In the genomic region with DNA sequence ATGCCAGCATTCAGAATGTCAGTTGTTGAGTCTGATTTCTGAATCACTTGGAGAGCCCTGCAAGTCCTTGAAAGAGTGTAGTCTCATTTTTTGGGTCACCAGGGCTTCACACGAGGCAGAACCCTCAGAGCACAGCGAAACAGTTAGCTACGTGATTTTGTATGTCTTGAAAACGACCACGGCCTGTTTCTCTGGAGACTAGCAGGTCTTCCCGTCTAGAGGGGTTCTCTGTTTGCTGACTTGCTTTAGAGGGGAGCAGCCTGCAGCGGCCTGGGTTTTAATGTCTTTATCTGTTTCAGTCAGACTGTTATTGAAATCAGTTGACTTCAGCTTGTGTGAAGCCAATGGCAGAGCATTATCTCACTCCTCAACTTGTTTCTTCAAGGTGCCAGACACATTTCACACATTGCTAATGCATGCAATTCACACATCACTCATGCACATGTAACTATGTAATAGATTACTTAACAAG, we compare ENCODE assay signal across 25 mouse cellular contexts. TPM values are rescaled to one million over a fixed set of nuclear protein-coding genes. Genes with fewer than 3 reads are reported as not detected.
A peak's percentile ranks its signal among the peaks of the same experiment; 100 is the strongest.
DNase-seq lines count a peak whose midpoint lies in the region; ATAC-seq lines count a peak whose summit lies in the region.
"Had no signal": no experiment of that assay in that cellular context is flagged by ENCODE, and none has a peak within 500 bp of the region (broad histone marks: within the 10 kb centered on the region; RNA-seq: fewer than 3 reads in every experiment).

No protein-coding gene starts in this region.

- peak overlapping the region; percentile 76; the same call in 1 of the 2 replicates for H3K27ac ChIP-seq in forebrain, embryonic 14.5 days (ENCODE audit: low read depth, low read length)
- no peak overlapping the region for H3K27ac ChIP-seq in forebrain, embryonic 11.5 days (ENCODE audit: low read depth, low read length)
- H3K27ac ChIP-seq in liver, embryonic 11.5 days (ENCODE audit: low read depth, low read length) = peak overlapping the region; percentile 68
- H3K27ac ChIP-seq: gastrocnemius, adult 2 months; hindbrain, embryonic 15.5 days; intestine, embryonic 15.5 days; left cerebral cortex, adult 2 months; limb, embryonic 10.5 days had no signal

- peak; percentile 84 for DNase-seq in forebrain, embryonic 14.5 days (ENCODE audit: low spot score)
- no peak for DNase-seq in forebrain, embryonic 11.5 days (ENCODE audit: low spot score)
- no peak for DNase-seq in liver, embryonic 11.5 days (ENCODE audit: low spot score)
- no peak for DNase-seq in gastrocnemius, postnatal 10 days
- DNase-seq: cerebellum, adult 11-12 months; cerebellum, postnatal 14 days; embryo, embryonic 11 days; gastrocnemius, adult 2 months; heart, adult 18-20 months; heart, postnatal 36 days; kidney, adult 9 months; kidney, postnatal 36 days; layer of hippocampus, adult 9-11 months; lung, adult 18-20 months; lung, postnatal 36 days; retina, postnatal 1 day; thymus, postnatal 36 days had no signal

- H3K27me3 ChIP-seq in forebrain, embryonic 14.5 days (replicated peaks; ENCODE audit: control insufficient read depth, insufficient read depth, low read length) = no peaks in the 10 kb centered on the region
- H3K27me3 ChIP-seq in forebrain, embryonic 11.5 days (ENCODE audit: control insufficient read depth, insufficient read depth, low read length) = no peaks in the 10 kb centered on the region
- H3K27me3 ChIP-seq in liver, embryonic 11.5 days (replicated peaks; ENCODE audit: control insufficient read depth, insufficient read depth, low read length) = no peaks in the 10 kb centered on the region
- H3K27me3 ChIP-seq: hindbrain, embryonic 15.5 days; intestine, embryonic 15.5 days had no signal

- no peak overlapping the region for H3K9ac ChIP-seq in forebrain, embryonic 14.5 days (ENCODE audit: low read length)
- H3K9ac ChIP-seq in forebrain, embryonic 11.5 days (ENCODE audit: low read length) = no peak overlapping the region
- H3K9ac ChIP-seq in liver, embryonic 11.5 days (ENCODE audit: low read depth, low read length) = no peak overlapping the region
- H3K9ac ChIP-seq: hindbrain, embryonic 15.5 days; intestine, embryonic 15.5 days had no signal

- ATAC-seq in forebrain, embryonic 14.5 days = peak; percentile 76; the same call in 1 of the 2 replicates
- ATAC-seq in forebrain, embryonic 11.5 days (replicated peaks; ENCODE audit: low FRiP score) = no peak
- peak; percentile 79 for ATAC-seq in erythroblast, adult 5-6 weeks (replicated peaks; ENCODE audit: low FRiP score, poor library complexity, severe bottlenecking)
- ATAC-seq in liver, embryonic 11.5 days (replicated peaks; ENCODE audit: low FRiP score) = peak; percentile 86
- ATAC-seq in megakaryocyte, adult 5-6 weeks (ENCODE audit: poor library complexity, severe bottlenecking) = peak; percentile 35; the same call in 1 of the 2 replicates
- ATAC-seq in activated CD4-positive, CD25-positive, alpha-beta regulatory T cell, adult 4 months = no peak
- ATAC-seq: intestine, embryonic 15.5 days had no signal

- 68% methylated on average over 7 of the region's 7 CpGs for WGBS in forebrain, embryonic 14.5 days
- WGBS in forebrain, embryonic 11.5 days = 85% methylated on average over 7 of the region's 7 CpGs
- 49% methylated on average over 7 of the region's 7 CpGs for whole genome bisulfite sequencing in liver, embryonic 11.5 days

- H3K4me1 ChIP-seq in forebrain, embryonic 14.5 days (ENCODE audit: control insufficient read depth, insufficient read depth, low read length) = peaks cover 13% of the 10 kb centered on the region
- H3K4me1 ChIP-seq in forebrain, embryonic 11.5 days (replicated peaks; ENCODE audit: control insufficient read depth, insufficient read depth, low read length) = 0 out of 2 replicates have a peak, but pooled peaks cover 2% of the 10 kb centered on the region
- H3K4me1 ChIP-seq in liver, embryonic 11.5 days (replicated peaks; ENCODE audit: control insufficient read depth, insufficient read depth, low read length) = peaks cover 63% of the 10 kb centered on the region

- H3K4me3 ChIP-seq in forebrain, embryonic 14.5 days (ENCODE audit: low read depth, low read length) = no peak overlapping the region
- no peak overlapping the region for H3K4me3 ChIP-seq in forebrain, embryonic 11.5 days (ENCODE audit: low read depth, low read length)
- H3K4me3 ChIP-seq in liver, embryonic 11.5 days (ENCODE audit: low read depth, low read length) = no peak overlapping the region
- H3K4me3 ChIP-seq: gastrocnemius, adult 2 months; hindbrain, embryonic 15.5 days; intestine, embryonic 15.5 days; left cerebral cortex, adult 2 months; limb, embryonic 10.5 days had no signal

- H3K4me2 ChIP-seq in forebrain, embryonic 14.5 days (ENCODE audit: low read length) = no peak overlapping the region
- no peak overlapping the region for H3K4me2 ChIP-seq in forebrain, embryonic 11.5 days (ENCODE audit: low read depth, low read length, severe bottlenecking)
- H3K4me2 ChIP-seq in liver, embryonic 11.5 days = peak overlapping the region; percentile 34; the same call in 1 of the 2 replicates
- H3K4me2 ChIP-seq: hindbrain, embryonic 15.5 days; intestine, embryonic 15.5 days; midbrain, embryonic 11.5 days had no signal

- H3K36me3 ChIP-seq in forebrain, embryonic 14.5 days (ENCODE audit: control insufficient read depth, insufficient read depth, low read length) = no peaks in the 10 kb centered on the region
- H3K36me3 ChIP-seq in forebrain, embryonic 11.5 days (ENCODE audit: control insufficient read depth, insufficient read depth, low read length) = no peaks in the 10 kb centered on the region
- H3K36me3 ChIP-seq in liver, embryonic 11.5 days (ENCODE audit: control insufficient read depth, insufficient read depth, low read length) = no peaks in the 10 kb centered on the region; the same call in 1 of the 2 replicates
- H3K36me3 ChIP-seq: hindbrain, embryonic 15.5 days; intestine, embryonic 15.5 days had no signal

- no peaks in the 10 kb centered on the region for H3K9me3 ChIP-seq in forebrain, embryonic 14.5 days (replicated peaks; ENCODE audit: control insufficient read depth, low read length)
- no peaks in the 10 kb centered on the region for H3K9me3 ChIP-seq in forebrain, embryonic 11.5 days (ENCODE audit: control insufficient read depth, low read length)
- H3K9me3 ChIP-seq in liver, embryonic 11.5 days (ENCODE audit: control insufficient read depth, low read length) = 0 out of 2 replicates have a peak, but pooled peaks cover 2% of the 10 kb centered on the region
- H3K9me3 ChIP-seq: hindbrain, embryonic 15.5 days; intestine, embryonic 15.5 days; limb, embryonic 10.5 days had no signal

RNA-seq across cellular contexts. Expression of a gene that starts 58.6 kb away (rescaled TPM):
- 46.9 and 50.9 TPM in 2 replicates for polyA plus RNA-seq in forebrain, embryonic 14.5 days (2014; fragmentation: Nextera tagmentation; extraction: Ambion mirVana)
- 39.1 and 42.2 TPM in 2 replicates for polyA plus RNA-seq in forebrain, embryonic 11.5 days (2014; fragmentation: Nextera tagmentation; extraction: Ambion mirVana)
- total RNA-seq in erythroblast, adult 5-6 weeks (2015; ENCODE audit: low replicate concordance) = 0.63 and 0.77 TPM in 2 replicates
- total RNA-seq in erythroblast, adult 5-6 weeks (2017; ENCODE audit: low replicate concordance) = 1.5 and 4.6 TPM in 2 replicates
- 14.8 and 15.0 TPM in 2 replicates for polyA plus RNA-seq in liver, embryonic 11.5 days (2014; fragmentation: Nextera tagmentation; extraction: Ambion mirVana)
- 10.3 and 12.6 TPM in 2 replicates for total RNA-seq in megakaryocyte, adult 5-6 weeks (2015)
- 14.8 and 16.0 TPM in 2 replicates for total RNA-seq in megakaryocyte, adult 5-6 weeks (2017)
- total RNA-seq in gastrocnemius, postnatal 10 days (2021) = 10 to 100 TPM; 25.2 to 31.6 TPM
- polyA plus RNA-seq in activated CD4-positive, CD25-positive, alpha-beta regulatory T cell, adult 4 months (2017; shearing (Covaris generic)) = 1 to 10 TPM; 5.7 to 7.7 TPM

Comparison
In these comparisons a context has a peak if more than half of its experiments do, and no peak if none do; other contexts are left out.
1. ATAC-seq: peak in forebrain, embryonic 14.5 days (single experiment), erythroblast, adult 5-6 weeks (single experiment), liver, embryonic 11.5 days (single experiment) and megakaryocyte, adult 5-6 weeks (single experiment); none in forebrain, embryonic 11.5 days (single experiment) and activated CD4-positive, CD25-positive, alpha-beta regulatory T cell, adult 4 months (single experiment).